Mouse (Mus musculus) cortical plate, adult 2 months (tissue): ENCODE measurements around the gene Tspan17.

Experiments
- CTCF ChIP-seq: fragments of 200-500 bp; IDR thresholded peaks from 2 replicates; pipeline ENCODE4 v1.5.1; 2011; ENCODE audit warnings: mild to moderate bottlenecking, control low read depth, low read length; ENCODE audit not compliant: insufficient read depth; ENCODE audit errors: extremely low read depth
- POLR2A ChIP-seq: fragments of 200-500 bp; IDR thresholded peaks from 2 replicates; pipeline ENCODE4 v1.6.1; 2011; ENCODE audit warnings: mild to moderate bottlenecking, low read length, control low read depth; ENCODE audit not compliant: insufficient read depth; ENCODE audit errors: extremely low read depth

GRCm38 (mm10) chr13:54760906-54761305 lies 28.3 kb upstream of the Tspan17 start:
- TF ChIP-seq CTCF (no peak), POLR2A (no peak)
